Mouse (Mus musculus) neural tube, embryonic 15.5 days (tissue): Measurements from ENCODE around the gene Rasa2. TPM values are rescaled to one million over a fixed set of nuclear protein-coding genes. Genes with fewer than 3 reads are reported as not detected.
A peak's percentile ranks its signal among the peaks of the same experiment; 100 is the strongest.

Experiments used
- ATAC-seq: fragments of 200-750 bp; cut with Nextera tagmentation; 2 replicates; pipeline ENCODE4 v1.8.0; 2017; ENCODE audit warnings: mild to moderate bottlenecking, moderate TSS enrichment, moderate library complexity; ENCODE audit not compliant: low FRiP score
- H3K27ac ChIP-seq: fragments of 300-500 bp; sonication (generic); replicated peaks from 2 replicates; pipeline ENCODE4 v1.5.1; 2015; ENCODE audit warnings: mild to moderate bottlenecking, inconsistent platforms
- H3K27me3 ChIP-seq: fragments of 300-500 bp; sonication (generic); replicated peaks from 2 replicates; pipeline ENCODE4 v1.6.1; 2015; ENCODE audit warnings: inconsistent platforms
- H3K36me3 ChIP-seq: fragments of 300-500 bp; sonication (generic); 2 replicates; pipeline ENCODE4 v1.6.1; 2015; ENCODE audit warnings: inconsistent platforms
- H3K4me1 ChIP-seq: fragments of 300-500 bp; sonication (generic); 2 replicates; pipeline ENCODE4 v1.6.1; 2015; ENCODE audit warnings: inconsistent platforms
- H3K4me2 ChIP-seq: fragments of 300-500 bp; sonication (generic); 2 replicates; pipeline ENCODE4 v1.6.1; 2015; ENCODE audit warnings: inconsistent platforms, mild to moderate bottlenecking, moderate library complexity
- H3K4me3 ChIP-seq: fragments of 300-500 bp; sonication (generic); replicated peaks from 2 replicates; pipeline ENCODE4 v1.5.1; 2015; ENCODE audit warnings: mild to moderate bottlenecking, inconsistent platforms
- H3K9ac ChIP-seq: fragments of 300-500 bp; sonication (generic); replicated peaks from 2 replicates; pipeline ENCODE4 v1.6.1; 2015; ENCODE audit warnings: mild to moderate bottlenecking, inconsistent platforms
- H3K9me3 ChIP-seq: fragments of 300-500 bp; sonication (generic); replicated peaks from 2 replicates; pipeline ENCODE4 v1.6.1; 2016; ENCODE audit warnings: inconsistent platforms
- WGBS: fragments of 180-500 bp; shearing (Covaris S2); methylation state at CpG from one replicate; pipeline ENCODE4 v1.1.7; 2015; ENCODE audit warnings: mixed read lengths; 5-methylcytosine and 5-hydroxymethylcytosine counted together
- polyA plus RNA-seq: library from polyadenylated mRNA; unstranded; fragments of >200 nt; fragmentation: Nextera tagmentation; extraction: Ambion mirVana; gene quantifications from 2 replicates; pipeline ENCODE4 v1.2.1, GENCODE M21; 2015

Rasa2 gene
- polyA plus RNA-seq, 1 experiment from 2014 or later = 18.7 TPM

DNA sequence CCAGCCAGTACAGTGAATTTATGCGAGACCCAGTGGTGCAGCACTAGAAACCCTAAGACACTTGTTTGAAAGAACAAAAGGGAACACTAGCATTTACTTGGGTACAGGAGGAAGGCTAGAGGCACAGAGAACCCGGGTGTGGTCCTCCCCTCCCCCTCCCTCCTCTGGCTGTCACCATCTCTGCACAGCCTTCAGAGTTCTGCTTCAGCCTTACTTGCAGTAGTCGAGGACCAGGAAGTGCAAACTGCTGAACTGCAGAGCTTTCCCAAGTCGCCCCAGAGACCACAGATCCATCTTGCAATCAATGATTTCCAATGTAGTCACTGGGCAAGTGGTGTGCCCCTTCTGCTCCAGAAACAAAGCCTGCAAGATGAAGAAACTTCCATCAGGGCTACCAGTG lies 114.0 kb downstream of the Rasa2 start:
- Histone ChIP-seq H3K4me3 (no peak overlapping the region), H3K36me3 (no peaks in the 10 kb centered on the region), H3K4me1 (no peaks in the 10 kb centered on the region), H3K9me3 (no peaks in the 10 kb centered on the region), H3K27ac (no peak overlapping the region), H3K27me3 (no peaks in the 10 kb centered on the region), H3K9ac (no peak overlapping the region), H3K4me2 (no peak overlapping the region)
- WGBS = 45% methylated on average over 4 of the region's 4 CpGs
- ATAC-seq = no peak

DNA sequence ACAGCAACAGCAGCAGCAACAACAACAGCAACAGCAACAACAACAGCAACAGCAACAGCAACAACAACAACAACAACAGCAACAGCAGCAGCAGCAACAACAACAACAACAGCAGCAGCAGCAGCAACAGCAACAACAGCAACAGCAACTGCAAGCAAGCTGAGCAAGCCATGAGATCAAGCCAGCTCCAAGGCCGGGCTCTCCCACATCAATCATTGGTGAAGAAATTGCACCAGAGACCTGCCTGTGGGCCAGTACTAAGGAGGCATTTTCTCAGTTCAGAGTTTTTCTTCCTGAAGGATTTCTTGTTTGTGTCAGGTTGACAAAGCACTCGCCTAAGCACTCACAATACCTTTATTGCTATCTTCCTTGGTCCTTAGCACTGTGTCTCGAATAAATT lies 114.6 kb downstream of the Rasa2 start:
- Histone ChIP-seq H3K9ac (no peak overlapping the region), H3K36me3 (no peaks in the 10 kb centered on the region), H3K4me1 (no peaks in the 10 kb centered on the region), H3K27me3 (no peaks in the 10 kb centered on the region), H3K4me3 (no peak overlapping the region), H3K9me3 (no peaks in the 10 kb centered on the region), H3K4me2 (no peak overlapping the region), H3K27ac (no peak overlapping the region)
- WGBS = 49% methylated on average over 3 of the region's 3 CpGs
- no peak for ATAC-seq

- Histone ChIP-seq H3K27ac (no peak overlapping the region), H3K27me3 (no peaks in the 10 kb centered on the region), H3K4me3 (no peak overlapping the region), H3K4me2 (no peak overlapping the region), H3K9me3 (no peaks in the 10 kb centered on the region), H3K36me3 (no peaks in the 10 kb centered on the region), H3K9ac (no peak overlapping the region), H3K4me1 (no peaks in the 10 kb centered on the region)
- 89% methylated on average over 5 of the region's 5 CpGs for WGBS
- no peak for ATAC-seq
Measured at GRCm38 (mm10) chr9:96515737-96516136, 115.7 kb downstream of the Rasa2 start.

- Histone ChIP-seq H3K9me3 (no peaks in the 10 kb centered on the region), H3K4me1 (no peaks in the 10 kb centered on the region), H3K36me3 (no peaks in the 10 kb centered on the region), H3K9ac (no peak overlapping the region), H3K27ac (no peak overlapping the region), H3K4me2 (no peak overlapping the region), H3K27me3 (no peaks in the 10 kb centered on the region), H3K4me3 (no peak overlapping the region)
- ATAC-seq = no peak
- WGBS = 89% methylated on average over 5 of the region's 5 CpGs
Measured at GRCm38 (mm10) chr9:96514278-96514677, 117.1 kb downstream of the Rasa2 start.

GRCm38 (mm10) chr9:96506011-96506498 lies 125.4 kb downstream of the Rasa2 start:
- Histone ChIP-seq H3K4me2 (peak overlapping the region; percentile 50), H3K9ac (0 out of 2 replicates have a peak overlapping the region, but pooled peaks have one; percentile 14), H3K27ac (peak overlapping the region; percentile 74), H3K4me1 (peaks cover 15% of the 10 kb centered on the region), H3K36me3 (no peaks in the 10 kb centered on the region), H3K4me3 (peak overlapping the region; percentile 25), H3K27me3 (no peaks in the 10 kb centered on the region), H3K9me3 (no peaks in the 10 kb centered on the region)
- WGBS = 10% methylated on average over 10 of the region's 10 CpGs
- ATAC-seq = peak; percentile 93

DNA sequence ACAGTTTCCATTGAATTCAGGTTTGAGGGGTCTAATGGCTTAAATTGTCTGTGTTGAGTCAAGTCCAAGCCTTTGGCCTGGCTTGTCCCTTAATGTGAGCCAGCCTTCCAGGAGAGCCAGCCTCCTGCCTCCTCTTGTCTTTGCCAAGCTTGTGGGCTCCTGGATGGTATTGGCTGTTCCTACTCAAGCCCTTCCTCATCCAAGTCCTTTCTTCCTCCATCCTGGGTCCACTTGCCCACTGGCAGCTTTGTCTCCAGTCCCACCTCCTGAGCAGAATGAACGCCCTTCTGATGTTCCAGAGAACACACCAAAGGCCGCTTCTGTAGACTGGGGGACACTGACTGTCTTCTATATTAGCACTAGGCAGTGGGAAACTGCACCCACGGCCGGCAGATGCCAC lies 126.3 kb downstream of the Rasa2 start:
- Histone ChIP-seq H3K4me3 (no peak overlapping the region), H3K9me3 (no peaks in the 10 kb centered on the region)

GRCm38 (mm10) chr9:96504116-96504895 lies 127.1 kb downstream of the Rasa2 start:
- no peak overlapping the region for H3K27ac ChIP-seq
- 89% methylated on average over 17 of the region's 17 CpGs for WGBS
- H3K36me3 ChIP-seq = no peaks in the 10 kb centered on the region
- no peaks in the 10 kb centered on the region for H3K9me3 ChIP-seq
- no peak overlapping the region for H3K9ac ChIP-seq
- H3K4me3 ChIP-seq = no peak overlapping the region
- no peak for ATAC-seq
- no peaks in the 10 kb centered on the region for H3K27me3 ChIP-seq
- H3K4me2 ChIP-seq = no peak overlapping the region
- H3K4me1 ChIP-seq = peaks cover 15% of the 10 kb centered on the region

More for the DNA sequence above, 126.3 kb downstream of the Rasa2 start:
- WGBS = 95% methylated on average over 4 of the region's 4 CpGs
- peaks cover 15% of the 10 kb centered on the region for H3K4me1 ChIP-seq
- no peak overlapping the region for H3K4me2 ChIP-seq
- peak overlapping the region; percentile 74 for H3K27ac ChIP-seq
- no peaks in the 10 kb centered on the region for H3K36me3 ChIP-seq
- no peaks in the 10 kb centered on the region for H3K27me3 ChIP-seq
- no peak overlapping the region for H3K9ac ChIP-seq
- no peak for ATAC-seq

GRCm38 (mm10) chr9:96502856-96503610 lies 128.4 kb downstream of the Rasa2 start:
- Histone ChIP-seq H3K9ac (no peak overlapping the region), H3K27ac (no peak overlapping the region), H3K4me1 (peaks cover 15% of the 10 kb centered on the region), H3K4me3 (no peak overlapping the region), H3K36me3 (no peaks in the 10 kb centered on the region), H3K27me3 (no peaks in the 10 kb centered on the region), H3K9me3 (no peaks in the 10 kb centered on the region), H3K4me2 (no peak overlapping the region)
- no peak for ATAC-seq
- WGBS = 87% methylated on average over 6 of the region's 6 CpGs

DNA sequence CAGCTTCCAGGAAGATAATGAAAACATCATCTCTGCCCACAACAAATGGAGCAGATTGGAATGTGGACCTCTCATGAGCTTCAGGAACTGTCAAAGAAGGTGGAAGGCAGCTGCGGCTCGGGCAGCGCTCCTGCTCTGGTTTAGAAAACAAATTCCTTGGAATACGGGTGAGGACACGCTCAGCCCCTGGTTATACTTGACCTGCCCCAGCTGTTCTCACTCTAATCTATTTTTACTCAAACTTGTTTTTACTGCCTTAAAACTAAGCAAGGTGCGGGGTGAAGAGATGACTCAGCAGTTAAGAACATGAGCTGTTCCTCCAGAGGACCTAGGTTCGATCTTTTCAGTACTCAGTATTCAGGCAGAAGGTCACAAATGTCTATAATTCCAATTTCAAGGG lies 130.2 kb downstream of the Rasa2 start:
- peaks cover 11% of the 10 kb centered on the region for H3K4me1 ChIP-seq
- no peak overlapping the region for H3K9ac ChIP-seq
- no peaks in the 10 kb centered on the region for H3K9me3 ChIP-seq
- H3K36me3 ChIP-seq = no peaks in the 10 kb centered on the region
- 86% methylated on average over 7 of the region's 7 CpGs for WGBS
- no peak overlapping the region for H3K4me3 ChIP-seq
- H3K4me2 ChIP-seq = no peak overlapping the region
- ATAC-seq = no peak
- no peaks in the 10 kb centered on the region for H3K27me3 ChIP-seq
- no peak overlapping the region for H3K27ac ChIP-seq

GRCm38 (mm10) chr9:96493212-96493611 lies 138.2 kb downstream of the Rasa2 start:
- no peaks in the 10 kb centered on the region for H3K27me3 ChIP-seq
- no peak overlapping the region for H3K27ac ChIP-seq
- no peak overlapping the region for H3K4me3 ChIP-seq
- no peaks in the 10 kb centered on the region for H3K9me3 ChIP-seq
- H3K36me3 ChIP-seq = no peaks in the 10 kb centered on the region
- peaks cover 11% of the 10 kb centered on the region for H3K4me1 ChIP-seq
- H3K9ac ChIP-seq = no peak overlapping the region
- peak overlapping the region; percentile 37 for H3K4me2 ChIP-seq
- 13% methylated on average over 3 of the region's 3 CpGs for WGBS
- no peak for ATAC-seq

GRCm38 (mm10) chr9:96491810-96492209 lies 139.6 kb downstream of the Rasa2 start:
- H3K9me3 ChIP-seq = no peaks in the 10 kb centered on the region
- no peak overlapping the region for H3K4me3 ChIP-seq
- H3K27ac ChIP-seq = no peak overlapping the region
- no peak for ATAC-seq
- WGBS = 46% methylated on average over 12 of the region's 12 CpGs
- no peaks in the 10 kb centered on the region for H3K27me3 ChIP-seq
- no peak overlapping the region for H3K4me2 ChIP-seq
- no peak overlapping the region for H3K9ac ChIP-seq
- H3K36me3 ChIP-seq = no peaks in the 10 kb centered on the region
- peaks cover 11% of the 10 kb centered on the region for H3K4me1 ChIP-seq
